Mouse (Mus musculus): ENCODE data around the gene Nrxn2.

Nrxn2 gene

GRCm38 (mm10) chr19:6418233-6418879 is at the start of gene Nrxn2:
TSS of gene Nrxn2 (plus strand) at chr19:6418731.
- peaks cover 48% of the 10 kb centered on the region for H3K27me3 ChIP-seq (ENCODE audit: insufficient read depth, low read length)
- TF ChIP-seq NANOG (IDR thresholded peaks at IDR 0.05; ENCODE audit: borderline replicate concordance, low read length) (no peak), CTCF (conservative IDR thresholded peaks at IDR 0.05; ENCODE audit: low read length) (peak; percentile 96), POU5F1 (IDR thresholded peaks at IDR 0.05; ENCODE audit: borderline replicate concordance, low read length) (no peak)

DNA sequence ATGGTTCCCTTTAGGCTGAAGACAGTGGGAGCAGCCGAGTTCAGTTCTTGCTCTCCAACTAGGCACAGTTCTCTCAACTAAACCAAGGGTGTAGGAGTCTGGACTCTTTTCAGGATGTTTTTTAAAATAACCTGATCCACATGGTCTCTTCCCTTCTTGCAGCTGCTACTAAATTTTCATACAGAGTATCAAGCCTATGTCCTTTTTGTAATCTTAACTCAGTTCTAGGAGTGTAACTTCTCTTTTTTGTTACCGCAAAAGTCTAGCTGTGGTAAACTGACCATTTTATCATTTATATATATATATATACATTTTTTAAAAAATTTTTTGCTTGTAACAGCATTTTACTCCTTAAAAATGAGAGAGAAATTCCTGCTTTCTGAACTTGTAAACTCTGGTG is 48.4 kb upstream of the Nrxn2 start:
- TF ChIP-seq POU5F1 (IDR thresholded peaks at IDR 0.05; ENCODE audit: borderline replicate concordance, low read length) (no peak), CTCF (conservative IDR thresholded peaks at IDR 0.05; ENCODE audit: low read length) (no peak), NANOG (IDR thresholded peaks at IDR 0.05; ENCODE audit: borderline replicate concordance, low read length) (no peak)
- peaks cover 100% of the 10 kb centered on the region for H3K36me3 ChIP-seq (ENCODE audit: insufficient read depth, low read length)
- H3K27me3 ChIP-seq (ENCODE audit: insufficient read depth, low read length) = no peaks in the 10 kb centered on the region
- H3K4me1 ChIP-seq (replicated peaks; ENCODE audit: low read depth, low read length) = peaks cover 92% of the 10 kb centered on the region
- H3K9me3 ChIP-seq (ENCODE audit: low read length) = no peaks in the 10 kb centered on the region
- no peak overlapping the region for H3K4me3 ChIP-seq (replicated peaks; ENCODE audit: low read length)

More at GRCm38 (mm10) chr19:6418233-6418879, at the start of gene Nrxn2:
- H3K9me3 ChIP-seq (ENCODE audit: low read length) = no peaks in the 10 kb centered on the region
- peaks cover 18% of the 10 kb centered on the region for H3K36me3 ChIP-seq (ENCODE audit: insufficient read depth, low read length)
- peaks cover 74% of the 10 kb centered on the region for H3K4me1 ChIP-seq (replicated peaks; ENCODE audit: low read depth, low read length)
- peak within 1 kb of the TSS; percentile 82 for H3K4me3 ChIP-seq (replicated peaks; ENCODE audit: low read length)

GRCm38 (mm10) chr19:6372433-6372832 is 46.1 kb upstream of the Nrxn2 start:
- H3K4me3 ChIP-seq (replicated peaks; ENCODE audit: low read length) = no peak overlapping the region
- H3K27me3 ChIP-seq (ENCODE audit: insufficient read depth, low read length) = no peaks in the 10 kb centered on the region
- peaks cover 99% of the 10 kb centered on the region for H3K36me3 ChIP-seq (ENCODE audit: insufficient read depth, low read length)
- no peak for TF ChIP-seq NANOG (IDR thresholded peaks at IDR 0.05; ENCODE audit: borderline replicate concordance, low read length)
- TF ChIP-seq CTCF (conservative IDR thresholded peaks at IDR 0.05; ENCODE audit: low read length) = no peak
- no peak for TF ChIP-seq POU5F1 (IDR thresholded peaks at IDR 0.05; ENCODE audit: borderline replicate concordance, low read length)
- H3K9me3 ChIP-seq (ENCODE audit: low read length) = no peaks in the 10 kb centered on the region
- peaks cover 88% of the 10 kb centered on the region for H3K4me1 ChIP-seq (replicated peaks; ENCODE audit: low read depth, low read length)

- no peaks in the 10 kb centered on the region for H3K9me3 ChIP-seq (ENCODE audit: low read length)
- peak overlapping the region; percentile 51 for H3K4me3 ChIP-seq (replicated peaks; ENCODE audit: low read length)
- no peaks in the 10 kb centered on the region for H3K27me3 ChIP-seq (ENCODE audit: insufficient read depth, low read length)
- peak; percentile 66 for TF ChIP-seq CTCF (conservative IDR thresholded peaks at IDR 0.05; ENCODE audit: low read length)
- no peak for TF ChIP-seq POU5F1 (IDR thresholded peaks at IDR 0.05; ENCODE audit: borderline replicate concordance, low read length)
- TF ChIP-seq NANOG (IDR thresholded peaks at IDR 0.05; ENCODE audit: borderline replicate concordance, low read length) = no peak
- H3K4me1 ChIP-seq (replicated peaks; ENCODE audit: low read depth, low read length) = peaks cover 89% of the 10 kb centered on the region
- H3K36me3 ChIP-seq (ENCODE audit: insufficient read depth, low read length) = peaks cover 99% of the 10 kb centered on the region
These were observed 44.8 kb upstream of the Nrxn2 start for GRCm38 (mm10) chr19:6373539-6374400.

- TF ChIP-seq POU5F1 (IDR thresholded peaks at IDR 0.05; ENCODE audit: borderline replicate concordance, low read length) (no peak), CTCF (conservative IDR thresholded peaks at IDR 0.05; ENCODE audit: low read length) (no peak), NANOG (IDR thresholded peaks at IDR 0.05; ENCODE audit: borderline replicate concordance, low read length) (no peak)
- Histone ChIP-seq H3K4me3 (replicated peaks; ENCODE audit: low read length) (peak overlapping the region; percentile 51), H3K27me3 (ENCODE audit: insufficient read depth, low read length) (no peaks in the 10 kb centered on the region), H3K9me3 (ENCODE audit: low read length) (no peaks in the 10 kb centered on the region), H3K4me1 (replicated peaks; ENCODE audit: low read depth, low read length) (peaks cover 83% of the 10 kb centered on the region), H3K36me3 (ENCODE audit: insufficient read depth, low read length) (peaks cover 99% of the 10 kb centered on the region)
These were observed 44.0 kb upstream of the Nrxn2 start for GRCm38 (mm10) chr19:6374571-6374970.

- TF ChIP-seq NANOG (IDR thresholded peaks at IDR 0.05; ENCODE audit: borderline replicate concordance, low read length) = no peak
- TF ChIP-seq POU5F1 (IDR thresholded peaks at IDR 0.05; ENCODE audit: borderline replicate concordance, low read length) = no peak
- H3K27me3 ChIP-seq (ENCODE audit: insufficient read depth, low read length) = no peaks in the 10 kb centered on the region
- peaks cover 97% of the 10 kb centered on the region for H3K36me3 ChIP-seq (ENCODE audit: insufficient read depth, low read length)
- H3K4me1 ChIP-seq (replicated peaks; ENCODE audit: low read depth, low read length) = peaks cover 75% of the 10 kb centered on the region
- H3K9me3 ChIP-seq (ENCODE audit: low read length) = no peaks in the 10 kb centered on the region
- H3K4me3 ChIP-seq (replicated peaks; ENCODE audit: low read length) = peak overlapping the region; percentile 57
These were observed 42.9 kb upstream of the Nrxn2 start for GRCm38 (mm10) chr19:6375423-6376254.

GRCm38 (mm10) chr19:6376255-6376564 is 42.3 kb upstream of the Nrxn2 start:
- Histone ChIP-seq H3K27me3 (ENCODE audit: insufficient read depth, low read length) (no peaks in the 10 kb centered on the region), H3K36me3 (ENCODE audit: insufficient read depth, low read length) (peaks cover 97% of the 10 kb centered on the region), H3K4me3 (replicated peaks; ENCODE audit: low read length) (peak overlapping the region; percentile 57), H3K9me3 (ENCODE audit: low read length) (no peaks in the 10 kb centered on the region), H3K4me1 (replicated peaks; ENCODE audit: low read depth, low read length) (peaks cover 70% of the 10 kb centered on the region)
- TF ChIP-seq CTCF (conservative IDR thresholded peaks at IDR 0.05; ENCODE audit: low read length) (peak; percentile 96), NANOG (IDR thresholded peaks at IDR 0.05; ENCODE audit: borderline replicate concordance, low read length) (no peak)

GRCm38 (mm10) chr19:6376643-6377042 is 41.9 kb upstream of the Nrxn2 start:
- Histone ChIP-seq H3K4me3 (replicated peaks; ENCODE audit: low read length) (peak overlapping the region; percentile 57; the same call in 1 of the 2 replicates), H3K9me3 (ENCODE audit: low read length) (no peaks in the 10 kb centered on the region), H3K4me1 (replicated peaks; ENCODE audit: low read depth, low read length) (peaks cover 66% of the 10 kb centered on the region), H3K27me3 (ENCODE audit: insufficient read depth, low read length) (no peaks in the 10 kb centered on the region), H3K36me3 (ENCODE audit: insufficient read depth, low read length) (peaks cover 93% of the 10 kb centered on the region)
- no peak for TF ChIP-seq CTCF (conservative IDR thresholded peaks at IDR 0.05; ENCODE audit: low read length)
- no peak for TF ChIP-seq NANOG (IDR thresholded peaks at IDR 0.05; ENCODE audit: borderline replicate concordance, low read length)

All from E14TG2a.4 (cell line).